Mouse (Mus musculus): Measurements from ENCODE around the gene Cyth1.

DNA sequence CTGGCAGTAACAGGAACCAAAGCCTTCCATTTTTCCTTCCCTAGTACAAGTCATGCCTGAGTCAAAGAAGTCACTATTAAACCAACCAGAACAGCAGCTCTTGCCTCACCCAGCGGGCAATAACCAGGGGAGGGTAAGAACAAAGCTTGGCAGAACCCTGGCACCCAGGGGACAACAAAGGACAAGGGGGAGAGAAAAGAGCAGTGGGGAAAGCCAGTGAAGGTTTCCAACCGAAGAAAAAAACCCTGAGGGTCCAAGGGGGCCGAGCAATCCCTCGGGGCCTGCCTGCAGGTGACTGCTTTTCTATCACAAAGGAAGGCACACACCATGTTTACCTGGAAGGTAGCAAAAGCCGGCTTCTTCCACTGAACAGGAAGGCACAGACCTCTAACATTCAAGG, 1.7 kb downstream of the Cyth1 start:
- TF ChIP-seq CTCF (IDR thresholded peaks at IDR 0.05; ENCODE audit: low read depth): no peak
- no peak for TF ChIP-seq EP300 (optimal IDR thresholded peaks at IDR 0.05)
